Mouse (Mus musculus) left cerebral cortex, adult 9 months (tissue): ENCODE data around the gene Snx4.

Source experiments
- DNase-seq, 2 experiments: peaks; one replicate each; pipeline ENCODE4 v3.0.0; 2022; ENCODE audit warnings: low spot score in 2 of 2

Snx4 gene

DNA sequence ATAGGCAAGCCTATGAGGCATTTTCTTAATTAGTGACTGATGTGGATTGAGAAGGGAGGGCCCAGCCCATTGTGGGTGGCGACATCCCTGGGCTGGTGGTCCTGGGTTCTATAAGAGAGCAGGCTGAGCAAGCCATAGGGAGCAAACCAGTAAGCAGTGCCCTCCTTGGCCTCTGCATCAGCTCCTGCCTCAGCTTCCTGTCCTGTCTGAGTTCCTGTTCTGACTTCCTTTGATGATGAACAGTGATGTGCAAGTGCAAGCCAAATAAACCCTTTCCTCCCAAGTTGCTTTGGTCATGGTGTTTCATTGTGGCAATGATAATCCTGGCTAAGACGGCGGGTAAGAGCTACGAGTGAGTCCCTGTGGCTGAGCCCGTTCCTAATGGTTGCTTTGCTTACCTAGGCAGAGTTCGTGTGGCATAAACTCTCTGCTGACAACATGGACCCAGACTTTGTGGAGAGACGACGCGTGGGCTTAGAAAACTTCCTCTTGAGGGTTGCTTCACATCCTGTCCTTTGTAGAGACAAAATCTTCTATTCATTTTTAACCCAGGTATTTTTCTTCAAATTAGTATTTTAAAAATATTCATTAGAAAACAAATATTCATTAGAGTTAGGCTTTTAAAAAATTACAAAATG, 16.5 kb downstream of the Snx4 start:
- DNase-seq = no peak

GRCm38 (mm10) chr16:33271824-33272223, 20.6 kb downstream of the Snx4 start:
- DNase-seq = no peak

DNA sequence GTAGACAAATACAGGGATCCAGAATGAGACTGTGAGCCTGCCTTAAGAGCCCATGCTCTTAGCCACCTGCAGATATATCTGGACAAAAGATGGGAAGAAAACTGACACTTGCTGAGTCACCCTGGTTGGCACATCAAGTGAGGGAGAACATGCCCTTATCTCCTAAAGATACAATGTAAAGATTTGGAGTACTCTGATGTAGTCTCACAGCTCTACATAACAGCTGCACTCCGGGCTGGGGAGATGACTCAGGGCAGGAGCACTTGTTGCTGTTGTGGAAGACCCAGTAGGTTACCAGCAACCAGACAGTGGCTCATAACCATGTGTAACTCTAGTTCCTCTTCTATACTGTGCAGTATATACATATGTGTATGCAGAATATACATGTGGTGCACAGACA, 31.8 kb downstream of the Snx4 start:
- DNase-seq = no peak

GRCm38 (mm10) chr16:33288536-33288935, 37.3 kb downstream of the Snx4 start:
- no peak for DNase-seq

DNA sequence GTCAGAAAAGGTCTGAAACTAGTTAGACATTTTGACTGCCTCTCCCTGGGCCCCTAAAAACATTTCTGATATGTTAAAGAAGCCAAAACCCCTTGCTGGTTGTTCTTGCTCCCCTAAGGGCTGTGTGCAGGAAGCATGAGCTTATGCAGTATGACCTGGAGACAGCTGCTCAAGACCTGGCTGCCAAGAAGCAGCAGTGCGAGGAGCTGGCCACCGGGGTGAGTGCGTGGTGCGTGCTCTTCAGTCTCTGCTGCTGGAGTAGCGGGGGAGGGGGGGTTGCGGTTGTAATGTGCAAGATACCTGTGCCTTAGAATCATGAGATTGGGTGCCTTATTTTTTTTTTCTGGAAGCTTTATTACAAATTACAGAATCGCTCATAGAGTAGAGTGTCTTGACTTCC, 38.7 kb downstream of the Snx4 start:
- DNase-seq = no peak

GRCm38 (mm10) chr16:33292241-33292640, 41.0 kb downstream of the Snx4 start:
- DNase-seq = no peak

DNA sequence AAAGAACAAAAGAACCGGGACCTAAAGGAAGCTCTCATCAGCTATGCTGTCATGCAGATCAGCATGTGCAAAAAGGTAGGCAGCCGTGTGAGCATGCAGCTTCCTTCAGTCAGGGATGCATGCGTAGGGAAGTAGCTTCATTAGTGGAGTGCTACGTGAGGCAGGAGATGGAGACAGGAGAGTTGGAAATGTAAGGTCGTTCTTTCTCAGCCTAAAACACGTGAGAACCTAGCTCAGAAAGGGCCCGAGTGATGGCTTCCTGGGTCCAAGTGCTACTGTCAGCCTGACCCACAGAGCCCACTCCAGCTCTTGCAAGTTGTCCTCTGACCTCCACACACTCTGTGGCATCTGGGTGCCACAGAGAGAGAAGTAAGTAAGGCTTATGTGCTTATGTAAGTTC, 43.4 kb downstream of the Snx4 start:
- no peak for DNase-seq

DNA sequence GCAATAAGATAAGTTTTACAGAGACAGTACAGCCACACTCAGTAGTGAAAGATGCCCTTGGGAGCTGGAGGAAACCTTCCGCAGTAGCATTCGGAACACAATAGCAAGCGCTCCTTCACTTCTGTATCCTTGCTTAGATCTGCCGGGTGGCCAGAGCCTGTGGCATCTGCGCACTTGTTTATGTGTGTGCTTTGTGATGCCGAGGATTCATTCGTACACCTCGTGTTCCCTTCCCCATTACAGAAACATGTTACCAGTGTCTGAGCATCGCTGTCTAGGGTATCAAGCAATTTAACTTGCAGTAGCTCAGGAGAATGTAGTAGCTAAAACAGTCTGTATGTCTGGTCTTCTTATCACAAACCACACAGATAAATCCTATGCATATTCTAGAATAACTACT, 44.1 kb downstream of the Snx4 start:
- DNase-seq = no peak

- peak in 1 of 2 experiments; percentile 6 for DNase-seq
Observed at GRCm38 (mm10) chr16:33297493-33297892, 46.3 kb downstream of the Snx4 start.

GRCm38 (mm10) chr16:33306633-33307070, 55.4 kb downstream of the Snx4 start:
- peak in 1 of 2 experiments; percentile 78 for DNase-seq

DNA sequence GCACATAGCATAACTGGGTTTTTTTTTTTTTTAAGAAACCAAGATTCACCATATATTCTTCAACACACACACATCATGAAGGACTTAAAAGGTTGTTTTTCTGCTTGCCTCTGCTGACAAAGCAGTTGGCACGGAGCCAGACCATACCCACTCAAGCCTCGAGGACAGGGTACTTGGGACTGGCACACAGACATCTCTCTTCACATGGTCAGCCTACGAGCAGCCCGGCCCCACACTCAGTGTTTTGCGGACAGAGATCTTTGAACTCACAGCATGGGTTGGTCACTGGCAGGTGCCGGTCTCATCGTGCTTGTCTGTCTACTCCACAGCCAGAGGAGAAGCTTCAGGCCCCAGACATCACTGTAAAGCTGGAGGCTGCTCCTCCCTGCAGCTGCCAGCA, 56.5 kb downstream of the Snx4 start:
- DNase-seq = no peak

DNA sequence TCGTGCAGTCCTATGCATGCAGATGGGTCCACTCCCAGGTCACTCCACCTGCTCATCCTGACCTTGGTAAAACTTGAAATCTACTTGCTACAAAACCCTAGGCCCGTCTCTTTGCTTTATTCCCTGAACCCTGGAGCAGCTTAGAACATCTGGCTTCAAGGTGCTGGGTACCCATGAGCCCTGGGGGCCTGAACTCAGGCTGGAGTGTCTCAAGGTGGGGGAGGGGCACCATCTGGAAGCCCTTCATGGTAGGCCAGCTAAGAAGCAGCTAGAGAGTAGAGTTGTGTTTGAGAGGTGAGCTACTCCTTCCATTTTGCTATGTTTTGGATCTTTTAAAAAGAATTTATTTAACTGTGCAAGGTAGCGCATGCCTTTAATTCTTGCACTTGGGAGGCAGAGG, 57.8 kb downstream of the Snx4 start:
- no peak for DNase-seq

DNA sequence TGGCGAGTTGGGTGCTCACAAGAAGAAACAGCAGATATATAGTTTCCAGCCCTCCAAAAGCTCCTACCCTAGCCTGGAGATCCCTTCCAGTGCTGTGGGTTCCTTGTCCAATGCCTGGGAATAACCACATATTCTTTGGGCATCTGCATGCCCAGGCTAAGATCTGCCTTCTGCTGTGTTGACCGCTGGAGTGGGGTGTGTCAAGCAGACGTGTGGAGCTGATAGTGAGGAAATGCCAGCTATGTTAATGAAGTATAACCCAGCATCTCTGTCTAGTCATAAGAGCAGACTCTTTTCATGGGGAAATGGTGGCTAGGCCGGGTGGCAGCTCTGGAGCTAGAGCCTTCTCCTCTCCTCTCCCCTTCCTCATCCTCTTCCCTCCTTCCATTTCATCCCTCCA, 64.4 kb downstream of the Snx4 start:
- no peak for DNase-seq

GRCm38 (mm10) chr16:33317646-33318045, 66.4 kb downstream of the Snx4 start:
- DNase-seq = no peak

GRCm38 (mm10) chr16:33318059-33318458, 66.8 kb downstream of the Snx4 start:
- no peak for DNase-seq

GRCm38 (mm10) chr16:33325704-33326455, 74.6 kb downstream of the Snx4 start:
- DNase-seq = no peak

GRCm38 (mm10) chr16:33326589-33326988, 75.3 kb downstream of the Snx4 start:
- DNase-seq = no peak

GRCm38 (mm10) chr16:33327101-33327500, 75.9 kb downstream of the Snx4 start:
- no peak for DNase-seq

GRCm38 (mm10) chr16:33333015-33333414, 81.8 kb downstream of the Snx4 start:
- no peak for DNase-seq

DNA sequence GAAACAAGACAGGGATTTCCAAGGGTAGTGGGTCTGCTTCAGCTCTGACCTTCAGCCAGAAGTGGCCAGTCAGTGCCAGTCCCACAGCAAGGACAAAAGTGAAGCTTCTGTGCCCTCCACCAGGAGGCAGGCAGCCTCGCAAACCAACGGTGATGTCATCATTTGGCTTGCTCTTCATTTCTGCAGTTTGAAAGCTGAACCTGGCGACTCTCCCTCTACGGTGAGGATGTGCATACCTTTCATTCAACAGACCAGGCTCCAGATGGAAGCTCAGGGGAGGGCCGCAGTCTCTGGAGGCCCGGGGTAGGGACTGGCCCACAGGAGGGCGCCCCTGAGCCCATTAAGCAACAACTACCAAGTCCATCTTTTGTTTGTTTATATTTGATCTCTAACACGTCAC, 85.9 kb downstream of the Snx4 start:
- DNase-seq = peak in 1 of 2 experiments; percentile 77

DNA sequence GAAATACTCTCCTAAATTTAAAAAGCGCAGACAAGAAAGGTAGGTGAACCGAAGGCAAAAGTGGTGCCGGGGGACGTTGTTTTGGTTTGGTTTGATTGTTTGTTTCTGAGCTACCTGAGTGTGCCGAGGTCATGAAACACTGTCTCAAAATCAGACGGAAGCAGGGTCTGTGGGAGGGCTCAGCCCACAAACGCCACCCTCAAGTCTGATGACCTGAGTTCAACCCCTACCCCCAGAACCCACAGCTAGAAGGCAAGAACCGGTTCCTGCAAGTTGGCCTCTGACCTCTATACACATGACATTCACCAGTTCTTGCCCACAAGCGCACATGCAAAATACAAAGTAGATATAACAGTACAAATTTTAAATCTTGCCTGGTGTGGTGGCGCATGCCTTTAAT, 86.4 kb downstream of the Snx4 start:
- no peak for DNase-seq

- no peak for DNase-seq
Observed at GRCm38 (mm10) chr16:33338492-33338891, 87.2 kb downstream of the Snx4 start.

GRCm38 (mm10) chr16:33339476-33339875, 88.2 kb downstream of the Snx4 start:
- DNase-seq = no peak
